Mouse (Mus musculus) spleen, adult 2 months (tissue): ENCODE measurements around the gene Fau. TPM values are rescaled to one million over a fixed set of nuclear protein-coding genes. Genes with fewer than 3 reads are reported as not detected.

Source experiments
- DNase-seq, 2 experiments: peaks; one replicate each; pipeline versions ENCODE4 v3.0.0 to v3.0.0-alpha.2; 2012 to 2021; ENCODE audit warnings: low spot score in 2 of 2, low read depth in 1 of 2
- H3K27ac ChIP-seq: fragments of 200-500 bp; 2 replicates; pipeline ENCODE4 v1.5.1; 2012; ENCODE audit warnings: low read length, inconsistent platforms; ENCODE audit not compliant: insufficient read depth
- H3K27me3 ChIP-seq: fragments of 200-500 bp; 2 replicates; pipeline ENCODE4 v1.6.1; 2012; ENCODE audit warnings: mild to moderate bottlenecking, moderate library complexity, low read length, inconsistent platforms; ENCODE audit not compliant: control insufficient read depth, insufficient read depth
- H3K36me3 ChIP-seq: fragments of 200-500 bp; 2 replicates; pipeline ENCODE4 v1.6.1; 2012; ENCODE audit warnings: mild to moderate bottlenecking, low read length, inconsistent platforms; ENCODE audit not compliant: control insufficient read depth, insufficient read depth
- H3K4me1 ChIP-seq: fragments of 200-500 bp; 2 replicates; pipeline ENCODE4 v1.6.1; 2011; ENCODE audit warnings: inconsistent platforms; ENCODE audit not compliant: control insufficient read depth, insufficient read depth, insufficient read length
- H3K4me3 ChIP-seq: fragments of 200-500 bp; 2 replicates; pipeline ENCODE4 v1.5.1; 2011; ENCODE audit warnings: mild to moderate bottlenecking, inconsistent platforms; ENCODE audit not compliant: insufficient read depth, insufficient read length; ENCODE audit errors: extremely low read depth
- CTCF ChIP-seq: fragments of 200-500 bp; IDR thresholded peaks from 2 replicates; pipeline ENCODE4 v1.5.1; 2011; ENCODE audit warnings: mild to moderate bottlenecking, inconsistent platforms; ENCODE audit not compliant: insufficient read depth, insufficient read length, insufficient replicate concordance; ENCODE audit errors: extremely low read depth
- POLR2A ChIP-seq: fragments of 200-500 bp; IDR thresholded peaks from 2 replicates; pipeline ENCODE4 v1.6.1; 2011; ENCODE audit warnings: low read depth, low read length, inconsistent platforms
- WGBS: fragments of 180-500 bp; shearing (Covaris S2); methylation state at CpG from one replicate; pipeline ENCODE4 v1.1.7; 2018; 5-methylcytosine and 5-hydroxymethylcytosine counted together
- polyA plus RNA-seq: library from polyadenylated mRNA; depleted of rRNA; stranded (reverse); fragments of >200 nt; gene quantifications from 2 replicates; pipeline ENCODE4 v1.2.3, GENCODE M21; 2012

Gene Fau
- polyA plus RNA-seq, 1 experiment, result 1,884 TPM

GRCm38 (mm10) chr19:6054296-6054695, 3.3 kb upstream of the Fau start:
- Histone ChIP-seq H3K4me1 (peaks cover 12% of the 10 kb centered on the region; the same call in 1 of the 2 replicates), H3K4me3 (no peak overlapping the region), H3K27me3 (no peaks in the 10 kb centered on the region), H3K27ac (no peak overlapping the region), H3K36me3 (peaks cover 59% of the 10 kb centered on the region)
- TF ChIP-seq POLR2A, result no peak
- no peak for TF ChIP-seq CTCF
- no peak for DNase-seq
- WGBS, result 77% methylated on average over 5 of the region's 5 CpGs

- H3K27me3 ChIP-seq, result no peaks in the 10 kb centered on the region
- peak overlapping the region; percentile 94; the same call in 1 of the 2 replicates for H3K4me3 ChIP-seq
- WGBS, result 55% methylated on average over 4 of the region's 4 CpGs
- H3K27ac ChIP-seq, result no peak overlapping the region
- no peaks in the 10 kb centered on the region; the same call in 1 of the 2 replicates for H3K4me1 ChIP-seq
- TF ChIP-seq POLR2A (no peak), CTCF (no peak)
- DNase-seq, result no peak
- peaks cover 37% of the 10 kb centered on the region for H3K36me3 ChIP-seq
Measured at GRCm38 (mm10) chr19:6056696-6057095, 948 bp upstream of the Fau start.

GRCm38 (mm10) chr19:6058513-6058912, 869 bp downstream of the Fau start:
- Histone ChIP-seq H3K36me3 (peaks cover 20% of the 10 kb centered on the region), H3K27me3 (no peaks in the 10 kb centered on the region), H3K4me1 (peaks cover 6% of the 10 kb centered on the region; the same call in 1 of the 2 replicates), H3K4me3 (peak overlapping the region; percentile 90; the same call in 1 of the 2 replicates), H3K27ac (no peak overlapping the region)
- TF ChIP-seq POLR2A, result no peak
- TF ChIP-seq CTCF, result no peak
- 33% methylated on average over 5 of the region's 5 CpGs for WGBS
- DNase-seq, result no peak

- Histone ChIP-seq H3K27me3 (no peaks in the 10 kb centered on the region), H3K4me1 (peaks cover 6% of the 10 kb centered on the region; the same call in 1 of the 2 replicates), H3K4me3 (no peak overlapping the region), H3K36me3 (peaks cover 15% of the 10 kb centered on the region), H3K27ac (no peak overlapping the region)
- WGBS, result 88% methylated on average over 5 of the region's 5 CpGs
- DNase-seq, result no peak
- no peak for TF ChIP-seq CTCF
Measured at GRCm38 (mm10) chr19:6058966-6059365, 1.3 kb downstream of the Fau start.

DNA sequence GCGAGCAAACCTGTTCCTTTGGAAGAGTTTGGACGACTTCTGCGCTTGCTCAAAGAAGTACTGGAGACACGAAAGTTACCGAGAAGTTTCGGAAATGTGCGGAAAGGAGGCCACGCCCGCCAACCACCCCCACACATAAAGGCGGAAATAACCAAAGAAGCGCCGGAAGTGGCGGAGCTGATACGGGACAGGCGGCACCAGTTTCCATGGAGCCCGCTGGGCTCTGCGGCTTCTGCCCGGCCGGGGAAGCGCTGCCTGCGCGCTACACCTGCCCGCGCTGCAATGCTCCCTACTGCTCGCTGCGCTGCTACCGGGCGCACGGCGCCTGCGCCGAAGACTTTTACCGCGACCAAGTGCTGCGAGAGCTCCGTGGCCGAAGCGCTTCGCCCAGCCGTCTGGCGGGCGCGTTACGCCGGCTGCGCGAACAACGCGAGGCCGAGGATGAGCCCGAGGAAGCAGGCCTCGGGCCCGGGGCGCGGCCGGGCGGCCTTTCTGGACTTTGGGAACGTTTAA, 3.4 kb downstream of the Fau start, which contains the start of gene Znhit2:
Gene Znhit2, plus strand, starts transcription at position 172 of the 513 bp plus-strand sequence.
- TF ChIP-seq POLR2A (peak; percentile 28; the same call in 1 of the 2 replicates), CTCF (no peak)
- peak within 1 kb of the TSS; percentile 89 for H3K27ac ChIP-seq
- H3K4me1 ChIP-seq, result peaks cover 6% of the 10 kb centered on the region; the same call in 1 of the 2 replicates
- H3K36me3 ChIP-seq, result peaks cover 4% of the 10 kb centered on the region
- H3K4me3 ChIP-seq, result peak within 1 kb of the TSS; percentile 96
- no peaks in the 10 kb centered on the region for H3K27me3 ChIP-seq
- under 1% methylated on average over 58 of the region's 58 CpGs for WGBS
- peak; percentile 90 to 93 for DNase-seq

- Histone ChIP-seq H3K4me1 (peaks cover 8% of the 10 kb centered on the region; the same call in 1 of the 2 replicates), H3K27ac (peak overlapping the region; percentile 89), H3K36me3 (peaks cover 4% of the 10 kb centered on the region), H3K4me3 (peak overlapping the region; percentile 96), H3K27me3 (no peaks in the 10 kb centered on the region)
- TF ChIP-seq POLR2A (no peak), CTCF (no peak)
- DNase-seq, result peak in 1 of 2 experiments; percentile 69
- under 1% methylated on average over 44 of the region's 44 CpGs for WGBS
Measured at GRCm38 (mm10) chr19:6061641-6062302, 4.1 kb downstream of the Fau start.

- Histone ChIP-seq H3K4me1 (peaks cover 9% of the 10 kb centered on the region; the same call in 1 of the 2 replicates), H3K27me3 (no peaks in the 10 kb centered on the region), H3K36me3 (peaks cover 4% of the 10 kb centered on the region), H3K27ac (peak overlapping the region; percentile 89), H3K4me3 (peak overlapping the region; percentile 96)
- TF ChIP-seq CTCF (no peak), POLR2A (no peak)
- DNase-seq, result no peak
- 45% methylated on average over 5 of the region's 5 CpGs for WGBS
Measured at GRCm38 (mm10) chr19:6062418-6062817, 4.8 kb downstream of the Fau start.
